Mouse (Mus musculus): ENCODE results near the gene Izumo4.

GRCm38 (mm10) chr10:80696502-80697392, 5.2 kb upstream of the Izumo4 start:
- TF ChIP-seq GATA1 (IDR thresholded peaks at IDR 0.05; ENCODE audit: low read length) (no peak), TAL1 (IDR thresholded peaks at IDR 0.05; ENCODE audit: low read length) (no peak)
